Mouse (Mus musculus): ENCODE data around the gene Ffar3. TPM values are rescaled to one million over a fixed set of nuclear protein-coding genes. Genes with fewer than 3 reads are reported as not detected.

The Ffar3 gene
- polyA plus RNA-seq, 1 experiment from 2014 or later: 0.32 TPM

DNA sequence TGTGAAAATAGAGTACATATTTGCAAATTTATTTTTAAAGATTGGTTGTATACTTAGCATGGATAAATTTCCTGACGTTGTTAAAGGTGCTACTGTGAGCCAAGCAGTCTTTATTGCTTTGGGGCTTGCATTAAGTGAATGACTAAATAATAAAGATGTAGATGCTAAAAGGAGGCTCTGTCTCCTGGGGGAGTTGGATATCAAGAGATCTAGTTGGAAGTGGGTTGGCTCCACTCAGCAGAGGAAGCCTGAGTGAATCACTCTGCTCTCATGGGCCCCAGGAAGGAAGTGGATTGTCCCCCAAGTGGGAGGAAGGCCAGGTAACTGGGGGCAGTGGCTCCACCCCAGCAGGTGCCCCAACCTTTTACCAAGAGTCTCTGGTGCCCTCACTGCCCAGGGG lies 1.8 kb upstream of the Ffar3 start:
- ATAC-seq (replicated peaks; ENCODE audit: low FRiP score, low TSS enrichment, low read depth): no peak
- Histone ChIP-seq H3K9me3 (ENCODE audit: control insufficient read depth, low read length) (no peaks in the 10 kb centered on the region), H3K27ac (ENCODE audit: low read depth) (no peak overlapping the region)

DNA sequence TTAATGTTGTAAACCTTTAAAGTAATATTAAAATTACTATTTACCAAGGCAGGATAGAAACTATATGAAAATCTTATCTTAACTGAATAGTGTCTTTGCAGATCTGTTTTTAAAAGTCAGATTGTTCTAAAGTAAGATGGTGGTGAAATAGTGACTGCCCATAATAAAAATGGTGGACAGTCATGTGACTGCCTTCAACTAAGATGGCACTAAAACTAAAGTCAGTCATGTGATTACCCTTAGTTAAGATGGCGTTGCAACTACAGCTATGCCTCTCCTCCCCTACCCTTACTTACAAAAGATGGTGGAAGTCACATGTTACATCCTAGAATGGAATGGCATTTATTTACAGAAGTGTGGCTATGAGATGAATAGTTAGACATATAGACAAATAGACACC lies 4.6 kb downstream of the Ffar3 start:
- ATAC-seq (replicated peaks; ENCODE audit: low FRiP score, low TSS enrichment, low read depth) (no peak), DNase-seq (ENCODE audit: low spot score) (no peak)
- H3K27me3 ChIP-seq (replicated peaks; ENCODE audit: control insufficient read depth, insufficient read depth, low read length): no peaks in the 10 kb centered on the region
- H3K36me3 ChIP-seq (ENCODE audit: control insufficient read depth, insufficient read depth, low read length): no peaks in the 10 kb centered on the region
- no peaks in the 10 kb centered on the region for H3K9me3 ChIP-seq (ENCODE audit: control insufficient read depth, low read length)
- H3K4me3 ChIP-seq (ENCODE audit: low read depth, low read length): no peak overlapping the region
- H3K27ac ChIP-seq (ENCODE audit: low read depth): no peak overlapping the region
- no peaks in the 10 kb centered on the region for H3K4me1 ChIP-seq (replicated peaks; ENCODE audit: control insufficient read depth, insufficient read depth, low read length)
- no peak overlapping the region for H3K9ac ChIP-seq (ENCODE audit: low read length)
- 92% methylated on average over 1 of the region's 1 CpGs for WGBS
- H3K4me2 ChIP-seq (ENCODE audit: low read length): no peak overlapping the region

More for the DNA sequence above, 1.8 kb upstream of the Ffar3 start:
- H3K9ac ChIP-seq (ENCODE audit: low read length): no peak overlapping the region
- H3K36me3 ChIP-seq (ENCODE audit: control insufficient read depth, insufficient read depth, low read length): no peaks in the 10 kb centered on the region
- no peak for DNase-seq (ENCODE audit: low spot score)
- no peaks in the 10 kb centered on the region for H3K4me1 ChIP-seq (replicated peaks; ENCODE audit: control insufficient read depth, insufficient read depth, low read length)
- H3K27me3 ChIP-seq (replicated peaks; ENCODE audit: control insufficient read depth, insufficient read depth, low read length): no peaks in the 10 kb centered on the region
- H3K4me3 ChIP-seq (ENCODE audit: low read depth, low read length): no peak overlapping the region
- 85% methylated on average over 1 of the region's 1 CpGs for WGBS
- H3K4me2 ChIP-seq (ENCODE audit: low read length): no peak overlapping the region

DNA sequence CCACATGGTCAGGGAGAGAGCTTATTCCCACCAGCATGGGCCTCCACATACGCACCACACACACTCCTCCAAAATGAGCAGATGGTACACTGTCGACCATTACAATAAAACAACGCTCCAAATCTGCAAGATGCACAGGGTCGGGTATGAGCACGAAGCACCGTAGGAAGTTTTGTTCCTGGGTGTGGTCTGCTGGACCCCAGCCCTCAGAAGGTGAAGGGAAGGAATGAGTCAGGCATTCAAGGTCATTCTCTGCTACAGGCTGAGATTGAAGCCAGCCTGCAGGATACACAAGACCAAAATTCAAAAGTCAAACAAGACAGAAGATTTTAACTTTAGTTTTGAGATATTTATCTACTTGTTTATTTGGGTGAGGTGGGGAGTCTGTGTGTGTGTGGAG lies 8.0 kb downstream of the Ffar3 start:
- ATAC-seq (replicated peaks; ENCODE audit: low FRiP score, low TSS enrichment, low read depth): no peak
- no peaks in the 10 kb centered on the region for H3K27me3 ChIP-seq (replicated peaks; ENCODE audit: control insufficient read depth, insufficient read depth, low read length)
- no peaks in the 10 kb centered on the region for H3K4me1 ChIP-seq (replicated peaks; ENCODE audit: control insufficient read depth, insufficient read depth, low read length)
- no peak for DNase-seq (ENCODE audit: low spot score)
- H3K4me3 ChIP-seq (ENCODE audit: low read depth, low read length): no peak overlapping the region
- 70% methylated on average over 6 of the region's 6 CpGs for WGBS
- H3K9ac ChIP-seq (ENCODE audit: low read length): no peak overlapping the region
- no peak overlapping the region for H3K27ac ChIP-seq (ENCODE audit: low read depth)
- H3K4me2 ChIP-seq (ENCODE audit: low read length): no peak overlapping the region
- H3K36me3 ChIP-seq (ENCODE audit: control insufficient read depth, insufficient read depth, low read length): no peaks in the 10 kb centered on the region
- no peaks in the 10 kb centered on the region for H3K9me3 ChIP-seq (ENCODE audit: control insufficient read depth, low read length)

DNA sequence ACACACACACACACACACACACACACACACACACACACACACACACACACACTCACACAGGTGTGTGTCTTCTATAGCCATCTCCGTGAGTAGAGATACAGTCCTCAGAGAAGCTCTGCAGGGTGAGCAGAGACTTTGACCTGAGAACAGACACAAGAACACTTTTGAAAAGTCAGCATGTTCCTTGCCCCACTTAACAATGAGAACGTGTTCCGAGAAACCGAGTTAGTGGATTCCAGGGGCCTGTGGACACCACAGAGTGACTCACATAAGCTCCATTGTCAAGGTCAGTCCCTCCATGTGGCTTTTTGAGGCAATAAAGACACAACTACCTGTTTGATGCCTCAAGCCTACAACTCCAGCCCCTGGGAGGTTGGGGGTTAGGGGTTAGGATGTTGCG lies 8.6 kb downstream of the Ffar3 start:
- Histone ChIP-seq H3K27me3 (replicated peaks; ENCODE audit: control insufficient read depth, insufficient read depth, low read length) (no peaks in the 10 kb centered on the region), H3K9ac (ENCODE audit: low read length) (no peak overlapping the region), H3K4me2 (ENCODE audit: low read length) (no peak overlapping the region), H3K36me3 (ENCODE audit: control insufficient read depth, insufficient read depth, low read length) (no peaks in the 10 kb centered on the region), H3K9me3 (ENCODE audit: control insufficient read depth, low read length) (no peaks in the 10 kb centered on the region), H3K27ac (ENCODE audit: low read depth) (no peak overlapping the region), H3K4me1 (replicated peaks; ENCODE audit: control insufficient read depth, insufficient read depth, low read length) (no peaks in the 10 kb centered on the region), H3K4me3 (ENCODE audit: low read depth, low read length) (no peak overlapping the region)
- DNase-seq (ENCODE audit: low spot score) (no peak), ATAC-seq (replicated peaks; ENCODE audit: low FRiP score, low TSS enrichment, low read depth) (no peak)
- whole genome bisulfite sequencing: 63% methylated on average over 5 of the region's 5 CpGs

DNA sequence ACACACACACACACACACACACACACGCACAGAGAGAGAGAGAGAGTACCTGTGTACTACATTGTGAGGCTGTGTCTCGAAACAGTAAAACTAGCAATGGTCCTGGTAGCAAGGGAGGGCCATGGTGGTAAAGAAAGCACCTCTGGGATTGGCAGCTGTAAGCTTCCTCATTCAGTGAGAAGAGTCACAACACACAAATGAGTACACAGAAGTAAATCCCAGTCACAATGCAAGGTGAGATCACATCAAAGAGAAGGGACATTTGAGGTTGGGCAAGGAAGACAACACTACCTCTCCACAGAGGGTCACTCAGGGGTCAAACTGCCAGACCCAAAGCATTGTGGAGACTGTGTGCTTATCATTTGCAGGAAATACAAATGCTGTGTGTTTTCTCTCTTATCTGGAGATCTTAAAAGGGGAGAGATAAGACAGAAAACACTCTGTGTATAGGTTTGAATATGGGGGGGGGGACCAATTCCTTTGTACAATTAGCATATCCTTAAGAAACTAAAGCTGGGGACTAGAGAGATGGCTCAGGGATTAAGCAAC lies 9.4 kb downstream of the Ffar3 start:
- H3K4me3 ChIP-seq (ENCODE audit: low read depth, low read length): no peak overlapping the region
- H3K9me3 ChIP-seq (ENCODE audit: control insufficient read depth, low read length): no peaks in the 10 kb centered on the region
- H3K27ac ChIP-seq (ENCODE audit: low read depth): no peak overlapping the region
- no peaks in the 10 kb centered on the region for H3K27me3 ChIP-seq (replicated peaks; ENCODE audit: control insufficient read depth, insufficient read depth, low read length)
- no peak for ATAC-seq (replicated peaks; ENCODE audit: low FRiP score, low TSS enrichment, low read depth)
- DNase-seq (ENCODE audit: low spot score): no peak
- H3K4me2 ChIP-seq (ENCODE audit: low read length): no peak overlapping the region
- H3K4me1 ChIP-seq (replicated peaks; ENCODE audit: control insufficient read depth, insufficient read depth, low read length): no peaks in the 10 kb centered on the region
- no peaks in the 10 kb centered on the region for H3K36me3 ChIP-seq (ENCODE audit: control insufficient read depth, insufficient read depth, low read length)
- no peak overlapping the region for H3K9ac ChIP-seq (ENCODE audit: low read length)
- 59% methylated on average over 2 of the region's 2 CpGs for WGBS

DNA sequence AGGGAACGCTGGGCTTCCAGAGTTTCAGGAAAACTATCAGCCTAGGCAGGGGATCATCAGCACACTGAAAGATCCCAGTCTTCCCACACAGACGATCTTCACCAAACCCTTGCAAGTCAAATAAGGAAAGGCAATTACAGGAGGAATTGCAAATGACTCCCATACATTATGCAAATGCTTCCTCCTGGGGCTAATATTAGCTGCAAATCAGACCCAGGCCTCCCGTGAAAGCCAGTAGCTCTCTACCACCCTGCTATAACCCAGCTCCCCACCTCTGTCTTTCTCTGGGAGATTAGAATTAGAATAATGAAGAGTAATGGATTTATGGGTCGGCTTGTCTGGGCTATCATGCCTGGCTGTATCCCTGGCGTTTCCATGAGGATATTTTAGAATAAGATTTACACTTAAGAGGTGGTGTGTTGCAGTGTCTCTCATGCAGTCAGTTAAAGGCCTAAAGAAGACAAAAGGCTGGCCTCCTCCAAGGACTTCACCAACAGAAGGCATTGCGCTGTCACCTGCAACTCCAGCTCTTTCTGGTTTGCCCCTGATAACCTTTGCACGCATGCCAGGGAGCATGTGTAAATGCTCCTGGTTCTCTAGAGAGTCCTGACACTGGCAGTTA lies 11.2 kb downstream of the Ffar3 start:
- no peaks in the 10 kb centered on the region for H3K27me3 ChIP-seq (replicated peaks; ENCODE audit: control insufficient read depth, insufficient read depth, low read length)
- no peak for ATAC-seq (replicated peaks; ENCODE audit: low FRiP score, low TSS enrichment, low read depth)
- peaks cover 4% of the 10 kb centered on the region for H3K4me1 ChIP-seq (replicated peaks; ENCODE audit: control insufficient read depth, insufficient read depth, low read length)
- no peaks in the 10 kb centered on the region for H3K9me3 ChIP-seq (ENCODE audit: control insufficient read depth, low read length)
- WGBS: 25% methylated on average over 7 of the region's 7 CpGs
- H3K4me2 ChIP-seq (ENCODE audit: low read length): no peak overlapping the region
- no peak overlapping the region for H3K27ac ChIP-seq (ENCODE audit: low read depth)
- H3K36me3 ChIP-seq (ENCODE audit: control insufficient read depth, insufficient read depth, low read length): no peaks in the 10 kb centered on the region
- no peak overlapping the region for H3K4me3 ChIP-seq (ENCODE audit: low read depth, low read length)
- no peak overlapping the region for H3K9ac ChIP-seq (ENCODE audit: low read length)
- no peak for DNase-seq (ENCODE audit: low spot score)

DNA sequence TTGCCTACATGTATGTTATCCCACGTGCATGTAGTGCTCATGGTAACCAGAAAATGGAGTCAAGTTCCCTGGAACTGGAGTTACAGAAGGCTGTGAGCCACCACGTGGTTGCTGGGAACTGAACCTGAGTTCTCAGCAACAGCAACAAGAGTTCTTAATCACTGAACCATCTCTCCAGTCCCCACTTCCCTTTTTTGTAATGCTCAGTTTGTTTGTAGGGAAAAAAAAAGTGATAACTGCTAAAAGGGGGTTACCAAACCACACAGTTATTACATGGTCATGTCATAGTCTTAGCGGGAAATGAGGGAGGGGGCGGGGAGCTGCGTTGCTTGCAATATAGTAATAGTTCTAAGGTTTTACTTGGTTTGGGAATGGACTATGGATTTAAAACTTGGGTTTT lies 13.9 kb downstream of the Ffar3 start:
- Histone ChIP-seq H3K4me3 (ENCODE audit: low read depth, low read length) (no peak overlapping the region), H3K4me2 (ENCODE audit: low read length) (no peak overlapping the region), H3K36me3 (ENCODE audit: control insufficient read depth, insufficient read depth, low read length) (no peaks in the 10 kb centered on the region), H3K27me3 (replicated peaks; ENCODE audit: control insufficient read depth, insufficient read depth, low read length) (no peaks in the 10 kb centered on the region), H3K9ac (ENCODE audit: low read length) (no peak overlapping the region), H3K27ac (ENCODE audit: low read depth) (no peak overlapping the region), H3K9me3 (ENCODE audit: control insufficient read depth, low read length) (no peaks in the 10 kb centered on the region), H3K4me1 (replicated peaks; ENCODE audit: control insufficient read depth, insufficient read depth, low read length) (peaks cover 4% of the 10 kb centered on the region)
- WGBS: 83% methylated on average over 5 of the region's 5 CpGs
- DNase-seq (ENCODE audit: low spot score): no peak
- no peak for ATAC-seq (replicated peaks; ENCODE audit: low FRiP score, low TSS enrichment, low read depth)

DNA sequence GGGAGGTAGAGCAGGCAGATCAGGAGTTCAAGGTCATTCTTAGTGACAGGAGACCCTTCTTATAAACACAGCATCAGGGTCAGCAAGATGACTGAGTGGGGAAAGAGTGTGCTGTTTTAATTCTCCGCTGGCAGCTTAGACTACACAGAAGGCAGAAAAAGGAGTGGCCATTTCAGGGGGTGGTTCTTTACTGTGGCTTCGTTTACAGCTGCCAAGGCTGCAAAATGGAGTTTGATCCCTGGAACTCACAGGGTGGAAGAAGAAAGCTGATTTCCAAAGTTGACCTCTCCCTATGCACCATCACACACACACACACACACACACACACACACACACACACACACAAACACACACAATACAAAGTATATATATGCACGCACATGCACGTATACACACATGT lies 14.6 kb downstream of the Ffar3 start:
- DNase-seq (ENCODE audit: low spot score) (no peak), ATAC-seq (replicated peaks; ENCODE audit: low FRiP score, low TSS enrichment, low read depth) (no peak)
- no peak overlapping the region for H3K27ac ChIP-seq (ENCODE audit: low read depth)
- H3K27me3 ChIP-seq (replicated peaks; ENCODE audit: control insufficient read depth, insufficient read depth, low read length): no peaks in the 10 kb centered on the region
- H3K36me3 ChIP-seq (ENCODE audit: control insufficient read depth, insufficient read depth, low read length): no peaks in the 10 kb centered on the region
- H3K4me1 ChIP-seq (replicated peaks; ENCODE audit: control insufficient read depth, insufficient read depth, low read length): peaks cover 4% of the 10 kb centered on the region
- H3K9me3 ChIP-seq (ENCODE audit: control insufficient read depth, low read length): no peaks in the 10 kb centered on the region
- H3K4me3 ChIP-seq (ENCODE audit: low read depth, low read length): no peak overlapping the region
- no peak overlapping the region for H3K4me2 ChIP-seq (ENCODE audit: low read length)
- no peak overlapping the region for H3K9ac ChIP-seq (ENCODE audit: low read length)
- 68% methylated on average over 4 of the region's 4 CpGs for WGBS

DNA sequence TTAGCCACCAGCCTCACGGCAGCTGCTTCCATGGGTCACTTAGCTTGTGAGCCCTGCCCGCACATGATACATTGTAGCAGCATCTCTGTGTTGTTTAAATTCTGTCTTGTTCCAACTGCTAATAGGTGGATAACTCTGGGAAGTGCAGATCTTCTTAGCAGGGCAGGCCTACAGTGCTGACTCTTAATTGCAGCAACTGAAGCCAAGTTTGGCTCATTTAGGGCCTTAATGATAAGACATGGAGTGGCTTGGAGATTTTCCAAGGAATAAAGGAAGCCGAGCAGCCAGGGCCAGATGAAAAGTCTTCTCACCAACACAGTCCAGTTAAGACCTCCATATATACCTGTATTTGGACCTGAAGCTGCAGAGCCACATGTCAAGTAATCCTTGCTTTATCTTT lies 15.7 kb downstream of the Ffar3 start:
- Histone ChIP-seq H3K27me3 (replicated peaks; ENCODE audit: control insufficient read depth, insufficient read depth, low read length) (no peaks in the 10 kb centered on the region), H3K4me2 (ENCODE audit: low read length) (no peak overlapping the region), H3K4me3 (ENCODE audit: low read depth, low read length) (no peak overlapping the region), H3K36me3 (ENCODE audit: control insufficient read depth, insufficient read depth, low read length) (no peaks in the 10 kb centered on the region), H3K4me1 (replicated peaks; ENCODE audit: control insufficient read depth, insufficient read depth, low read length) (peaks cover 4% of the 10 kb centered on the region), H3K27ac (ENCODE audit: low read depth) (no peak overlapping the region), H3K9ac (ENCODE audit: low read length) (no peak overlapping the region), H3K9me3 (ENCODE audit: control insufficient read depth, low read length) (no peaks in the 10 kb centered on the region)
- no peak for DNase-seq (ENCODE audit: low spot score)
- no peak for ATAC-seq (replicated peaks; ENCODE audit: low FRiP score, low TSS enrichment, low read depth)
- 71% methylated on average over 3 of the region's 3 CpGs for WGBS
